Mouse (Mus musculus): ENCODE data around the gene Hccs. TPM values are rescaled to one million over a fixed set of nuclear protein-coding genes. Genes with fewer than 3 reads are reported as not detected.
A peak's percentile ranks its signal among the peaks of the same experiment; 100 is the strongest.

The Hccs gene
- polyA plus RNA-seq, 1 experiment = 26.8 TPM

- H3K4me3 ChIP-seq (replicated peaks; ENCODE audit: insufficient read depth, low read depth, low read length) = no peak overlapping the region
- no peak overlapping the region for H3K27ac ChIP-seq (ENCODE audit: insufficient read depth, low read length)
- TF ChIP-seq CTCF (IDR thresholded peaks at IDR 0.05; ENCODE audit: borderline replicate concordance, insufficient read depth, low read depth, low read length) (no peak), POLR2A (IDR thresholded peaks at IDR 0.05; ENCODE audit: borderline replicate concordance, insufficient read depth, low read length) (no peak)
- no peaks in the 10 kb centered on the region for H3K27me3 ChIP-seq (ENCODE audit: control insufficient read depth, insufficient read depth, low read length)
- H3K4me1 ChIP-seq (ENCODE audit: control insufficient read depth, insufficient read depth, low read length) = no peaks in the 10 kb centered on the region
- no peak for DNase-seq
- 79% methylated on average over 3 of the region's 3 CpGs for WGBS
Measured at GRCm38 (mm10) chrX:169261034-169261433, 59.1 kb downstream of the Hccs start.

- no peak overlapping the region for H3K27ac ChIP-seq (ENCODE audit: insufficient read depth, low read length)
- H3K4me3 ChIP-seq (replicated peaks; ENCODE audit: insufficient read depth, low read depth, low read length) = no peak overlapping the region
- H3K27me3 ChIP-seq (ENCODE audit: control insufficient read depth, insufficient read depth, low read length) = no peaks in the 10 kb centered on the region
- no peak for TF ChIP-seq CTCF (IDR thresholded peaks at IDR 0.05; ENCODE audit: borderline replicate concordance, insufficient read depth, low read depth, low read length)
- TF ChIP-seq POLR2A (IDR thresholded peaks at IDR 0.05; ENCODE audit: borderline replicate concordance, insufficient read depth, low read length) = no peak
- H3K4me1 ChIP-seq (ENCODE audit: control insufficient read depth, insufficient read depth, low read length) = no peaks in the 10 kb centered on the region
- no peak for DNase-seq
Measured at GRCm38 (mm10) chrX:169256741-169257140, 63.4 kb downstream of the Hccs start.

GRCm38 (mm10) chrX:169255915-169256314, 64.3 kb downstream of the Hccs start:
- WGBS = 74% methylated on average over 1 of the region's 1 CpGs
- Histone ChIP-seq H3K4me1 (ENCODE audit: control insufficient read depth, insufficient read depth, low read length) (no peaks in the 10 kb centered on the region), H3K27ac (ENCODE audit: insufficient read depth, low read length) (no peak overlapping the region), H3K4me3 (replicated peaks; ENCODE audit: insufficient read depth, low read depth, low read length) (no peak overlapping the region), H3K27me3 (ENCODE audit: control insufficient read depth, insufficient read depth, low read length) (no peaks in the 10 kb centered on the region)
- TF ChIP-seq POLR2A (IDR thresholded peaks at IDR 0.05; ENCODE audit: borderline replicate concordance, insufficient read depth, low read length) = no peak
- no peak for TF ChIP-seq CTCF (IDR thresholded peaks at IDR 0.05; ENCODE audit: borderline replicate concordance, insufficient read depth, low read depth, low read length)
- DNase-seq = no peak

GRCm38 (mm10) chrX:169222357-169223062, 97.7 kb downstream of the Hccs start:
- no peak for TF ChIP-seq POLR2A (IDR thresholded peaks at IDR 0.05; ENCODE audit: borderline replicate concordance, insufficient read depth, low read length)
- TF ChIP-seq CTCF (IDR thresholded peaks at IDR 0.05; ENCODE audit: borderline replicate concordance, insufficient read depth, low read depth, low read length) = no peak
- Histone ChIP-seq H3K4me1 (ENCODE audit: control insufficient read depth, insufficient read depth, low read length) (no peaks in the 10 kb centered on the region), H3K4me3 (replicated peaks; ENCODE audit: insufficient read depth, low read depth, low read length) (no peak overlapping the region), H3K27me3 (ENCODE audit: control insufficient read depth, insufficient read depth, low read length) (no peaks in the 10 kb centered on the region), H3K27ac (ENCODE audit: insufficient read depth, low read length) (no peak overlapping the region)
- no peak for DNase-seq
- 79% methylated on average over 3 of the region's 3 CpGs for WGBS

GRCm38 (mm10) chrX:169220064-169220463, 100.1 kb downstream of the Hccs start:
- H3K4me1 ChIP-seq (ENCODE audit: control insufficient read depth, insufficient read depth, low read length) = no peaks in the 10 kb centered on the region
- 44% methylated on average over 8 of the region's 8 CpGs for WGBS

GRCm38 (mm10) chrX:169210019-169210418, 110.2 kb downstream of the Hccs start:
- TF ChIP-seq POLR2A (IDR thresholded peaks at IDR 0.05; ENCODE audit: borderline replicate concordance, insufficient read depth, low read length) (no peak), CTCF (IDR thresholded peaks at IDR 0.05; ENCODE audit: borderline replicate concordance, insufficient read depth, low read depth, low read length) (no peak)
- WGBS = 76% methylated on average over 3 of the region's 3 CpGs
- no peak overlapping the region for H3K4me3 ChIP-seq (replicated peaks; ENCODE audit: insufficient read depth, low read depth, low read length)

More at GRCm38 (mm10) chrX:169220064-169220463, 100.1 kb downstream of the Hccs start:
- H3K4me3 ChIP-seq (replicated peaks; ENCODE audit: insufficient read depth, low read depth, low read length) = no peak overlapping the region
- DNase-seq = peak in 1 of 2 experiments; percentile 0
- H3K27me3 ChIP-seq (ENCODE audit: control insufficient read depth, insufficient read depth, low read length) = no peaks in the 10 kb centered on the region
- TF ChIP-seq CTCF (IDR thresholded peaks at IDR 0.05; ENCODE audit: borderline replicate concordance, insufficient read depth, low read depth, low read length) = no peak
- H3K27ac ChIP-seq (ENCODE audit: insufficient read depth, low read length) = no peak overlapping the region

More at GRCm38 (mm10) chrX:169210019-169210418, 110.2 kb downstream of the Hccs start:
- H3K4me1 ChIP-seq (ENCODE audit: control insufficient read depth, insufficient read depth, low read length) = no peaks in the 10 kb centered on the region
- no peak for DNase-seq
- H3K27me3 ChIP-seq (ENCODE audit: control insufficient read depth, insufficient read depth, low read length) = no peaks in the 10 kb centered on the region
- no peak overlapping the region for H3K27ac ChIP-seq (ENCODE audit: insufficient read depth, low read length)

Other genes starting within 250 kb of the Hccs start
- not detected in 2 replicates for gene Amelx, start 133.2 kb downstream of the Hccs start, polyA plus RNA-seq (2012; rRNA removed)

Measured in cerebellum, adult 2 months (tissue).